Mouse (Mus musculus): Measurements from ENCODE around the gene 1700015G11Rik.

Gene 1700015G11Rik

DNA sequence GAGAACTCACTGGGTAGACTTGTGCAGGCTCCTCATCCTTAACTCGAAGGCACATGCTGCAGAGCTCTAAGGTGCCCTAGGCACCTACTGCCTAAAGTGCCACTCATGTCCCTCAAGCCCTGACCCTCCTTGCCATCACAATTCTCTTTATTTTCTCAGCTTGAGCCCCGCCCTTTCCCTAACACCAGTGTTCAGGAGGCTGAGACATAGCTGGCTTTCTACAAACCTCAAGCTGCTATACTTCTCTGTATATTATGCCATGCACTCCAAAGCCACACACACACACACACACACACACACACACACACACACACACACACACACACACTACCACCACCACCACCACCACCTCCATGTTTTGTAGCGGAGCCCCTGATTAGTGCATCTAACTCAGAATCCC lies at the start of gene 1700015G11Rik:
TSS of gene 1700015G11Rik (minus strand) at position 101 of the 400 bp plus-strand sequence.
- DNase-seq: no peak

DNA sequence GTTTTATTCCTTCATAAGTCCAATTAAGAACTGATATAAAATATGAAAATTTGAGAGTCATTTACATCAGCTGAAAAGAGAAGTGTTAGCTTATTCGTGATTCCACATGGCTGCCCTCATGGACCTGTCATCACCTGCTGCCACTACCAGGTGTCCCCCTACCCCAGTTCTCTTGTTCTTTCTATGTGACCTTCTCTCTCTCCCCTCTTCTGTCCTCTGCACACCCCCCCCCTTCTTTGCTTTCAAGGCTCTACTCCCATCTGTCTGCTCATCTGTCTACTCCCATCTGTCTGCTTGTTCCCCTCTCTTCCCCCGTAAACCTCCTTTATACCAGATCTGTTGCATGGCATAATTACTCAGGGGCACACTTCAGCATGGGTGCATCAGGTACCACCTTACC lies 41.4 kb upstream of the 1700015G11Rik start:
- DNase-seq: no peak

DNA sequence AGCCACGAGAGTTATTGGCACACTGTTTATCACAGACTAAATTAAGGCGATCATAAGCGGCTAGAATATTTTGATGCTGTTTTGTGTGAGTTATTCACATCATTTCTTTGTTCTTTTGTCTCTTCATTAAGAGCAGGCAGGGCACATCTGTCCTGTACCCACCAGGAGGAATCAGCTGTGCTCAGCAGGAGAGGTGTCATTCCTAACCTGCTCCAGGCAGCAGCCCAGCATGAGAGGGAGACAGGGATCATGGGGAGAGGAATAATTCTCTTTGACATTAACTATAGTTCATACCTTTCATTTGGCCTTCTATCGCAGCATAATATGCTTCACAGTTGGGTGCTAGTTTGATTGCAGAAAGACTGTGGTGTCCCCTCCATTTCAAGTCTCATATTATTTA lies 40.7 kb upstream of the 1700015G11Rik start:
- DNase-seq: no peak

DNA sequence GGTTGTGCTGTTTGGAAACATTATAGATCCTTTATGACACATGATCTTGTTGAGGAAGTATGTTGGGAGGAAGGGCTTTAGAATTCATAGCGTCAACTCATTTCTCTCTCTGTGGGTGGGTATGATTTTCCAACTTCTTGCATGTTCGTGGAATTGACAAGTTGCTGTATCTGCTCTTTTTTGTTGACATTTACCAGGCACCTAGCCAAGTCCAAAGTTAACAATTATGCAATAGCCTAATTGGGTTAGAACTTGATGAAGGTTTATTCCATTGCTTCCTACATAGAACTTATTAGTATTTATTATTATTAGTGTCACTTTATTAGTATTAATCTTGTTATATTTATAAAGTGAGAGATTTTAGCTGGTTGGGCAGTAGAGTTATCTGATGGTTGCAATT lies 40.3 kb upstream of the 1700015G11Rik start:
- DNase-seq: no peak

DNA sequence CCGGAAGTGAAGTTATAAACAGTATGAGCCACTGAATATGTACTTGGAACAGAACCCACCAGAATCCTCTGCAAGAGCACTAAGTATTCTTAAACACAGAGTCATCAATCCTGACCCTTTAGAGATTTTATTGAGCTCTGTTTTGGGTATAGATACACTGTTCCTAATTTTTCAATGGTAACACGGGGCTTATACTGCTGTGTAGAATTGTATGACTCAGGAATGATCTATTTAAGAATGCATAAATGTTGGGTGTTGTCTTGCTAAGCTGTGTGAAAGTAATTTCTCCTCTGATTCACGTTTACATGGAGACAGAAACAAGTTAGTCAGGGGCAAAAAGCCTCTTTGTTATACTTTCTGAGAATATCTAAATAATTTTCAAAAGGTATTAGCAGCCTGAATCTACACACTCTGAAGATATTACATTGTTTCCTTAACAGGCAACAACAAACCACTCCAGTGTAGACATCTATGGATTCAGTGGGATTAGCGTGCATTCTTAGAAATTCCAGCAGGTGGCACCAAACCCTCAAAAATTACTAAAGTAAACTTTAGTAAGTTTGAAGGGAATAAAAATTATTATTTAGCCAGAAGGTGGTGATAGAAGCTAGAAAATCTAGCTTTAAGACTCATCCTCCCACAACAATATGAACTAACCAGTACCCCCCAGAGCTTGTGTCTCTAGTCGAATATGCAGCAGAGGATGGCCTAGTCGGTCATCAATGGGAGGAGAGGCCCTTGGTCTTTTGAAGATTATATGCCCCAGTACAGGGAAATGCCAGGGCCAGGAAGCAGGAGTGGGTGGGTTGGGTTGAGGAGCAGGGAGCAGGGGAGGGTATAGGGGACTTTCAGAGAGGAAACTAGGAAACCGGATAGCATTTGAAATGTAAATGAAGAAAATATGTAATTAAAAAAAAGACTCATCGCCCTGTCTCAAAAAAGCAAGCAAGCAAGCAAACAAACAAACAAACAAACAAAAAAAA lies 22.4 kb upstream of the 1700015G11Rik start:
- DNase-seq: peak; percentile 46

DNA sequence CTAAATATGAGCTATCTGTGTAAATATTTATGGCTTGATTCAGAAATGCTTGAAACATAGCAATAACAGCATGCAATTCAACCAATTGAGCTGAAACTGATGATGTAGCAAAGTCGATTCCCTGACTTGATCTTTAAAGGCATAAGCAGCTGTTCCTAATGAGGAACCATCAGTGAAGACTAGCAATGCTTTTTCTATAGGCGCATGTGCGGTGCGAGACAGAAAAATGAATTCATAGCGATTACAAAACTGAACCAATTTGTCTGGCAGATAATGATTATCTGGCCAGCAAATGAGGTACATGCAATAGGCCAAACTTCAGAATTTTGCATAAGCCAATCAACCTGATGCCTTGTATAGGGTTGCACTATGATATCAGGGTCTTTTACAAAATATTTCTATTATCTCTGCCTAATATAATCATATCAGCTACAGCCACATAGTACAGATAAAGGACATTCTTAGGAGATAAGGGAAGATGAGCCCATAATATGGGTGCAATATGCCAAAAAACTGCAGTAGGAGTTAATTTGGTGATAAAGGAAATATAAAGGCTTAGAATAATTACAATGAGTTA lies 8.6 kb upstream of the 1700015G11Rik start:
- DNase-seq: no peak

DNA sequence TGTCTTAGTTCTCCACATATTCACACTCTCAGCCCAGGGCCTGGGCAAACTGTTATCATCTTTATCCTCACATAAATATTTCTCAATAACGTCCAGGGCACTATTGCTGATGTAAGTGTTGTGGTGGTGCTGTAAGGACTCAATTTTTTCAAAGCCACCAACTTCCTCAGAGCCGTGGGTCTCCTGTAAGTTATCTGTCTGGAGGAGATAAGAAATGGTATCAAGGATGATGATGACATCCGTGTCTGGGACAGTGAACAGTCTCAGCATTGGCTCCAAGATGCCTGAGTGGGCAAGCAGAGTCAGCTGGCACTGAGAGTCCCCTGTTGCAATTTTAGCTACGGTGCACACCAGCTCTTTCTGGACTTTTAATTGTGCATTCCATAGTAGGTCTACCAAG lies 6.5 kb upstream of the 1700015G11Rik start:
- DNase-seq: no peak

DNA sequence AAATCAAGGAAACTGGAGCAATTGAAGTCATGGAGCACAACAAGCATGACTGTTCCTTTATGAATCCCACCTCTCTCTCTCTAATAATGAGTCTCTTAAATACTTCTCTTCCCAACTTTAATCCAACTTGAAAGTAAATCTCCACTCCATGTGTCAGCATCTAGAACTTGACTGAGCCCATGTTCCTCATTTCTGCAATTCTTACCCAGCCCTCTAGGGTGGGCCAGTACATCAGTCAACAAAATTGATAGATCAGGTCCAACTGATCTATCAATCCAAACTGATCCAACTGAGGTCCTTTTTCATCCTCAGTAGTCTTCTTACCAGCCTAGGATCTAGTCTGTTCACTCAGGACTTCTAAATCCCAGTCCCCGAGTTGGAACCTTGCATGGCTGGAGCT lies 348 bp downstream of the 1700015G11Rik start:
- no peak for DNase-seq

DNA sequence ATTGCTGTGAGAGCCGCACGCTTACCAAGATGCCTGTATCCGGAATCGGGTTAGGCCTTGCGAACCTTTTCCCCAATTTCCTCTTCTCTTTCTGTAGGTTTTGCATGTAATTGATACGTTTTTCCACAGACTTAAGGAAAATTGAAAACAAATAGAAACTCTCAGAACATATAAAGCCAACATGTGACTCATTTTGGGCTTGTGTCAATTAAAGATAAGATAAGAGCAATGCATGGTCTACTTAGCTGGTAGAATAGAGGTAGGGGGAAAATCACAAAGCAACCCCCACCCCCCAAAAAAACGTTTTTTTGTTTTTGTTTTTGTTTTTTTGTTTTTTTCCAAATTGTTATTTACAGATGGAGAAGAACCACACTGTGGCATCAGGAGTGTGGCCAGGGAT lies 2.1 kb downstream of the 1700015G11Rik start:
- DNase-seq: no peak

DNA sequence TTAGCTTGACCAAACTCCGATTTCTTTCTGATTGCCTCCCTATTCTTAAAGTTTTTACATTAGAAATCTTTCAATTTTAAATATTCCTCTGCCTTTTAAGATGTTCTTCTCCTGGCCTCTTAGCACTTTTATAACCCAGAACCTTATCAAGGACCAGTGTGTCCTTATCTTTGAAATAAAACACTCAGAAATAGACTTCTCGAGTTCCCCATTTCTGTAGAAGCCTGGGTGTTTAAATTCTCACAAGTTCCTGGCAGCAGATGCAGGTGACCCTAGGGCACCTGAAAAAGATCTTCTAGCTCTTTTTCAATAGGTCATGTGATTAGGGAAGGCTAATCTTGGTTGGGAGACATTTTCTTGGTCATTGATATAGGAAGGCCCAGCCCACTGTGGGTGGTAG lies 8.4 kb downstream of the 1700015G11Rik start:
- no peak for DNase-seq

DNA sequence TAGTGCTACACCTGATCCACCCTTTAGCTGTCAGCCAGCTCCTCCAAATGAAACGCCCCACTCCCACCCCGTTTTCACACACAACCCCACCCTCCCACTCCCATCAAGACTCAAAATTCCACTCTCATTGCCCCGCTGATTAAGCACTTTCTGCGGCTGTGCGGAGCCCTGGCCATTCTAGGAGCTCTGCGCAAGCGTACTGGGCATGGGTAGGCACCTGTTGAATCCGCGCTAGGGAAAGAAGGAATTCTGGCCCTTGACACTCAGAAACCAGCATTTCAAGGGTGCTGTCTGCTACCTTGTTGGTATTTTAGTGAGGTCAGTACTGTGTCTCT lies 9.3 kb downstream of the 1700015G11Rik start:
- no peak for DNase-seq

DNA sequence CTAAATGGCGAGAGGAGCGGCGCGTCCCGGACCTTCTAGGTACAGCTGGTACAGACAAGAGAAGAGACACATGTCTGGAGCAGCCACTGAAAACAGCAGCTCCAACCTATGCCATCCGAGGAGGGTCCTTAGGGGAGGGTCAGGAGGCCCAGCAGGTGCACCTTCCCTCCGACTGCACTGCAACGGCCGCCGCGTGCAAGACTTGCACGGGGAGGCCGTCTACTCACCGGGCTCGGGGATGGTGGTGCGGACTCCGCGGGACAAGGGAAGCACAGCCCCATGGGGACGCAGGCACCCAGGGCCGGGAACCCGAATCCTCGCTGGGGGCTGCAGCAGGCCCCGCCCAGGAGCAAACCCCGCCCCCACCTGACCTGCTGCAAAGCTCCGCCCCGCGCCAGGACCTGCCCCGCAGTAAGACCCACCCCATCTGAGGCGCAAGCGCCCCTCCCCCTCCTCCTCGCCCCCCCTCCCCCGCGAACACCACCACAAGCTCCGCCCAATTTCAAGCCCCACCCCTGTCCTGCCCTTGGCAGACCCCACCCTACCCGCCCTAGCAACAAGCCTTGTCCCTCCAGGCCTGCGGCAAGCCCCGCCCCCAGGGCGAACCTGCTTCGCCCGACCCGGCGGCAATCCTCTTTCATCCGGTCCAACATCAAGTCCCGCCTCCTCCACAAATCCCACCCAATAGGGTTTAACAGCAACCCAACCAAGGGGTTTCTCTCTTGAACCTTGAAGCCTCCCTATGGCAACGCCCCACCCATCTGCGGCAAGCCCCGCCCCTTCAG lies 9.8 kb downstream of the 1700015G11Rik start, which contains the start of gene Svip:
TSS of gene Svip (minus strand) at position 508 of the 785 bp plus-strand sequence.
- DNase-seq: peak; percentile 85

DNA sequence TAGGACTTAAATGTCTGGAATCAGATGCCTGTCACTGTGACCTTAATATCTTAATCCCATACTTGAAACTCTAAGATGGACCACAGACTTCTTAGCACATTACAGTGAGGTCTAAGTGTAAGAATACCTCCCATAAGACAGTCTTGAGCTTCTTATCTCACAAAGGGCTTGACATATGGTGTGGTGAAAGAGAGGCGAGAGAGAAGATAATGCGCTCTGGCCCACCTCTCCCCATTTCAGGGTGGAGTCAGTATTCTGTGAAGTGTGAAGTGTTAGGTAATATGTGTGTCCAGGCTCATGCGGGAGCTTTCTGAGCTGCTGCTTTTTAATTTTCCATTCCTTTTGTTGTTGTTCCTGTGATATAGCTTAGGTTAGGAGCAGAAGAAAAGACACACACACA lies 24.5 kb downstream of the 1700015G11Rik start:
- no peak for DNase-seq

DNA sequence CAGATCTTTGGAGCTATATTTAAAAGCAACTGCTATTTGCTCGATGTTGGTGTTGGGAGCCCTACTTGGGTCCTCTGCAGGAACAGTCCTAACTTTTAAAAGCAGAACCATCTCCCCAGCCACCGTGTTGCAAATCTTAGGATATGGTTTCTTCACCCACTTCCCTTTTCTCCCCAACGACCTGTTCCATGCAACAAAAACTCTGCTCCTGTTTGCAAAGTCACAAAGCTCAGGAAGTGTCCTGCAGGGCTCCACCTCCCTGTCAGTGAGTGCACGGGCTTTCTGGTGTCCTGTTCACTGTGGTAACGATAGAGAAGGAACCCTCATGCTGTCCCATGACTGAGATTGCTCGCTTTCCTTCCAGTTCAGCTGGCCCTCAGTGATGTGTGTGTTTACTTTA lies 28.6 kb downstream of the 1700015G11Rik start:
- DNase-seq: no peak

DNA sequence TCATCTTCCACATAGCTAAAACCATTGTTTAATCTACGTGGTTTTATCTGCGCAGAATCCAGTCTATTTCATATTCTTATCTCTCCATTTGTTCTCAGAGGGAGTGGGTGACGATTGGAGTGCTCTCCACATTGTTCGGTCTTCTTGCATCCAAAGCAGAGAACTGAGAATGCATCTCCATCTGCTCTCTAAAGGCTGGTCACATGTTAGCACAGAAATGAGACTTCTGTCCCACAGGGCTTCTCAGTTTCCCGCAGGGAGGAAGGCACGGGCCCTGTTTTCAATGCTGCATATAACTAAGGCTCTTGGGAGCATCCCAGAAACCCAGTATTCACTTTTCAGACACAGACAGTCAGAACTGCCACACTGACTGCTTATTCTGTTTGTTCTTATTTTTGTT lies 29.8 kb downstream of the 1700015G11Rik start:
- no peak for DNase-seq

DNA sequence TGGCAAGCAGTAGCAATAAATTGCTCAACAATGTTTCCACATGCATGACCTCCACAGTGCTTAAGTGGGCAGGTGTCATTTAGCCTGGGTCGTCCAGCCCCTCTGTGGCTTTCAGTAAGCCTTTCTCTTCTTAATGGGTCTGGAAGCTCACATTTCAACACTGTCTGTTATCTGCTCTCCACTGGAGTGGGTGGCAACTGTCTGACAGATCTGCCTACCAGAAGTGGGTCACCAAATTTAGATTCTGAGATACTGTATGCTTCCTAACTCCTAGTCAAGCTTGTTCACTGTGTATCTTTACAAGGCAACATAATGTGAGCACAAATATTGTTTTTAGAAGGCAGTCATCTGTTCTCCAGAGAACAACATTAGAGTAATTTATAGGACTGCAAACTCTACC lies 33.2 kb downstream of the 1700015G11Rik start:
- no peak for DNase-seq

DNA sequence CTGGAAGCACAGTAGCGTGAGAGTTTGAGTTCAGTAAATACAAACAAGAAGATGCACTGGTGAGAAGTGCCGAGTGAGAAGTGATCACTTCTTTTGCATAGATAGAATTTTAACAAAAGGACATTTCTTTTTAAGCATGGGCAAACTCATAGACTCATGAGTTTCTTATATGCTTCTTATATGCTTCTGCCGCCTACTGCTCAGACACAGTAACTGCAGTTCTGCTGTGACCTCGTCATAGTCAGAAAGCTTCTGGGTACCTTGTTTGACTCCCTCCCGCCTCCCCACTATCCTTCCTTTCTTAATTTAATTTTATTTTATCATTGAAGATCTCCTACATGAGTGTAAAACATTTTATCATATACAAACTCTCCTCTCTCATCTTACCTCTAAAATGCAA lies 36.3 kb downstream of the 1700015G11Rik start:
- no peak for DNase-seq

DNA sequence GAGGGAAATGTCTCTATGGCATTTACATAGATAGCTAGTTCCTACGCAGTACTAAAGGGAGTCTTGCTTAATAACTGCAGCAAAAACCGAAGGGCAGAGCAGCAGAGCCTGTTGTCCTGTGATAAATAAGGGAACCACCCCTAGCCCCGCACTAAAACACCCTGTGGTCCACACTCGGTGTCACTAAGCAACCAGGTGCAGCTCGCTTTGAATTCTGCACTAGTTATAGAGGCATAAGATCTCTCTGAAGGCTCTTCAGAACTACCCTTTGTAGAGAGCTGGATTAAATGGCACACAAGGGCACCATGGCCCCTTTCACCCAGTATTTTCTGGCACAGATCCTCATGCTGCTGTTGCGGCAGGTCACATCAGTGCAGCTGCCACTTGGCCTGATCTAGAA lies 40.3 kb downstream of the 1700015G11Rik start:
- DNase-seq: no peak

DNA sequence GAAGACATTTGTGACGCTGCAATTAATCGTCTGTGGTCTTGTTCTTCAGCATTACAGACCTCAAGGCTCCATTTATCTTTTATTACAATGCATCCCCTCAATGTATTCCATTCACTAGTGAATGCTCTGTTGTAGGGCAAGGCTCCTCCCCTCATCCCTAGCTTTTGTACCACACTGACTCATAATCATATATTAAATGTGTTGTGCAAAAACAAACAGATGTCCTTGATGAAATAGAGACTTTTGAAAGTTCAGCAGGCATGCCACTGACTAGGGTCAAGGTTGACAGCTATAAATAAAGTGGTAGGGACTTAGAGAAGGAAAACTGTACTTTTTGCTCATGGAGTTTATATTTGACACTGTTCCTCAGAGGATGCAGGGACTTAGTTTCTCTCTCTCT lies 42.0 kb downstream of the 1700015G11Rik start:
- DNase-seq: no peak

DNA sequence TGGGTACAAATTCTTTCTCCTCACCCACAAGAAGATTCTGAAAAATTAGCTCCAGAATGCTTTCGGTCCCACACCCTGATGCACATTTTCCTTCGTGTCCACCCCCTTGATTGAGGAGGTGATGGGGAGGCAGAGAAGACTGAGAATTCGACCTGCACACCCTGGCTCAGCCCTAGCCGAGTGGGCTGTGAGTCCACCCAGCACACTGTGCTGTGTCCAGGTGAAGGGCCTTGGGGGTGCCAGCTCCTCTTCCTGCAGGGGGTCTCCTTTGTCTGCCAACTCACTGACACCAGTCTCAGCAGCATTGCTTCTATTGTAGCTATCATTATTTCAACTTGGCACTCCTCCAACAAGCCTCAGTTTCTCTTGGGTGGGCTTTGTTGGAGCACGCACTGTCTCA lies 42.4 kb downstream of the 1700015G11Rik start:
- DNase-seq: no peak

DNA sequence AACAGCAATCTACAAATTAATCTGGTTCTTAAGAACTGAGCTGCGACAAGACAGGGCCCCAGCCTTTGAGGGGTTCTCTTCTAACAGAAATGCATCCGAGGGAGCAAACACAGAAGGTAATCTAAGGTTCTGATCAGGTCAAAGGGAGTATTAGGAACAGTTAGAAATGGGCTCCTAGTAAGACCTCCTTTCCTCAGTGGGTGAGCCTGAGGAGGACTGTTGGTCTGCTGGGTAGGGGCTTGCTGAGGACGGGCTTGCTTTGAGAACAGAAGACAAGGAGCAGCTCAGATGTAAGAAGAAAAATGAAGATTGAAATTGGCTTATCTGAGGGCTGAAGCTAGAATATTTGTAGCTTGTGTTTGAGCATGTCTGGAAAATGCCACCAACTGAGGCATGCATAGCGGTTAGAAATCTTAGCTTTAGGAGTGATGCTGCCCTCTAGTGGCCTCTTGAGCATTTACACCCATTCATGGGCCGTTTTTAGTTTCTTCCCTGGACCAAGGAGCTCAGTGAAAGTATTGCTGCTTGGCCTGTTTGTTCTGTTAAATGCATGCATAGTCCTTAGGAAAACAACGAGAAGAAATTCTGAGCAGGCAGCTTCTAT lies 43.2 kb downstream of the 1700015G11Rik start:
- peak; percentile 26 for DNase-seq

DNA sequence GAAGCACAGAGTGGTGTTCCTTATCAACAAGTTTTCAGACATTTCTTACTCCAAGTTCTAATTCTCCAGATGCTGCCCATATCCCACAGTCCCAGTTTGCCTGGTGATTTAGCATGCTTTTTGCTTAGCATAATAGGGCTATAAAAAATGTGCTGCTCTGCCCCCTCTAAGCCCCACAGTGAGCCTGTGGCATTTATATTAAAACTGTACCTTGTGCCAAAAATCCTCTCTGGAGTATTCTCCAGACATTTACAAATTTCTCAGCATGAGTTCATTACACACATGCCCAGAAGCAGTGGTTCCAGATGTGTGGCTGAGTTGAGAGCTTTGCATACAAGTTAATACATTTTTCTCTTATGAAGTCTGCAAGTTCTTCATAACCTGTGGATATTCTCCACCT lies 46.1 kb downstream of the 1700015G11Rik start:
- DNase-seq: no peak

DNA sequence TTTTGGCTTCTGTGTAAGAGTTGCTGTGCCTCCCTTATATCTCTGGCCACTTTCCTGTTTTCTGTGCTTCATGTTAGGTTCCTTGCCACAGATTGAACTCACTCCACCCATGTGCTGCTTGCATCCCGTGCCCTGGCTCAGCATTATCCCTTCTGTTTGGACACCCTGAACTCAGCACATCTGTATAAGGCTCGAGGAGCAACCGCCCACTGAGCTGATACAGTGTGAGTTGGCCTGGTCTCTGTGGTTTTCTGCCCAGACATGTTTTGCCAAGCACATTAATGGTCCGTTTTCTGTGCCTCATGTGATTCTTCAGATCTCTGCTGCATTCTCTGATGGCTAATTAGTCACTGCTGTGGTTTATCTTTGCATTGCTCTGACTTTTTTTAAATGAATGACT lies 47.9 kb downstream of the 1700015G11Rik start:
- DNase-seq: no peak

Measured in right cerebral cortex, postnatal 14 days (tissue).